Mouse (Mus musculus): ENCODE measurements around the gene Crcp. TPM values are rescaled to one million over a fixed set of nuclear protein-coding genes. Genes with fewer than 3 reads are reported as not detected.

Crcp gene
- total and polyA plus RNA-seq, 3 experiments = 42.3 to 63.2 (median 58.3) TPM

DNA sequence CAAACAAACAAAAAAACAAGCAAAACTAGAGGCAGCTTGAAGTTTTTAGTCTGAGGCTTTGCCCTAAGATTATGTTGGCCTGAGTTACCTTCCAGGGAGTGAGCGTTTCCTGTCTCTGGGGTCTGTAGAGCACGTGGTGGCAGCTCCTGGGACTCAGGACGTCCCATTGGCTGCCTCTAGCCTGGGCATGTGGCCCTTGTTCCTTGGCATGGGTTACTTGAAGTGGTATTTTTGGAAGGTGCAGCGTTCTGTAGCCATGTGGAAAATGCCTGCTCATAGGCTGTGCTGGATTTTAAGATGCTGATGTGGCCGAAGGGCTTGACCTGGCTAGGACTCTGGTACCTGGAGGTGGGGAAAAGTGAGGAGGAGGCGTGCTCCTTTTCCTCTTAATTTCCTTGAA, 47.3 kb downstream of the Crcp start:
- H3K27ac ChIP-seq (ENCODE audit: insufficient read depth, low read depth) = no peak overlapping the region
- H3K4me1 ChIP-seq (ENCODE audit: control insufficient read depth in 1 of 2, insufficient read depth in 2 of 2) = peaks cover 11 to 32% of the 10 kb centered on the region in 2 experiments; a peak in 3 of 4 replicates
- no peak for DNase-seq (ENCODE audit: extremely low read depth)
- dilution Hi-C loops (cut with MboI; ENCODE audit: extremely low pct_ligation_motif_present, extremely low pct_unique_long_range_greater_than_20kb, low sequenced_read_pairs) (no loop called here), in situ Hi-C loops (cut with MboI; ENCODE audit: low pct_ligation_motif_present, low pct_unique_long_range_greater_than_20kb, low sequenced_read_pairs) (no loop called here)
- H3K4me3 ChIP-seq (replicated peaks in 1 of 3; ENCODE audit: low read depth in 2 of 3, low read length in 2 of 3, poor library complexity in 1 of 3) = no peak overlapping the region
- peaks cover 9% of the 10 kb centered on the region; the same call in 1 of the 2 replicates for H3K79me2 ChIP-seq (replicated peaks; ENCODE audit: control insufficient read depth, extremely low read depth, insufficient read depth, poor library complexity, severe bottlenecking)
- no peak overlapping the region for H3K9ac ChIP-seq (ENCODE audit: insufficient read depth, low read depth)
- H3K9me3 ChIP-seq (replicated peaks; ENCODE audit: low read length) = peaks cover 2% of the 10 kb centered on the region
- TF ChIP-seq EP300 (IDR thresholded peaks at IDR 0.05; ENCODE audit: low read length) (no peak), JUN (IDR thresholded peaks at IDR 0.05; ENCODE audit: insufficient read depth, low read depth, low read length) (no peak), BHLHE40 (IDR thresholded peaks at IDR 0.05; ENCODE audit: low read depth, low read length) (no peak), MAX (IDR thresholded peaks at IDR 0.05; ENCODE audit: low read length) (no peak), ZKSCAN1 (IDR thresholded peaks at IDR 0.05; ENCODE audit: borderline replicate concordance, low read depth, low read length) (no peak), POLR2AphosphoS2 (IDR thresholded peaks at IDR 0.05; ENCODE audit: low read depth, low read length) (no peak)
- H3K36me3 ChIP-seq (replicated peaks in 1 of 2; ENCODE audit: control insufficient read depth in 1 of 2, insufficient read depth in 1 of 2, low read length in 1 of 2) = peaks cover 0 to 4% of the 10 kb centered on the region in 2 experiments
- H3K4me2 ChIP-seq (ENCODE audit: insufficient read depth, low read depth, poor library complexity, severe bottlenecking) = no peak overlapping the region
- H3K27me3 ChIP-seq (replicated peaks) = peaks cover 1% of the 10 kb centered on the region

DNA sequence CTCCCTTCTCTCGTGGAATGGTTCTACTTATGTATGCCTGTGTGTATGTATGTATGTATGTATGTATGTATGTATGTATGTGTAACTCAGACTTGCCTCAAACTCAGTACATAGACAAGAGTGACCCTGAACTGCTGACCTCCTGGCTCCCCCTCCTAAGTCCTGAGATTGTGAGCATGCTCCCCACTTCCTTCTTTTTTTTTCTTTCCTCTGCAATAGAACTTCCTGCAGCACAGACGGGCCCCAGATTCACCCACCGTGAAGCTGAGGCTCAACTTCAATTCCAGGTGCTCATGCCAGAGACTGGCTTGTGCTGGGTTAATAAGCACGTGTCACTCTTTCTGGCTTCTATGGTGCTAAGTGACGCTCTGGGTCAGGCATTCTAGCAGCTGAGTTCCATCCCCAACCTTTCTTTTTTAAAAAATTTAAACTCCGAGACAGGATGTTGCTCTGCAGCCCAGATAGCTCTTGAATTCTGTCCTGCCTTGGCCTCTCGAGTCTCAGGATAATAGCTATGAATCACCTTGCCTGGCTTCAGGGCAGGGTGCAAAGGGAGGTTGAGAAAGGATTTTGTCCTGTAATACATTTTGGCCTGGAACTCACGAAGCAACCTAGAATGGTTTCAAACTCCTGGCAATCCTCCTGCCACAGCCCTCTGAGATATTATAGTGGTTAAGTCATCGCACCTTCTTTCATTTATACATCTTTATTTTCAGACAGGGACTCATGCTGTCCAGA, 49.2 kb downstream of the Crcp start:
- no peak overlapping the region; the same call in 1 of the 2 replicates for H3K4me2 ChIP-seq (ENCODE audit: insufficient read depth, low read depth, poor library complexity, severe bottlenecking)
- H3K79me2 ChIP-seq (replicated peaks; ENCODE audit: control insufficient read depth, extremely low read depth, insufficient read depth, poor library complexity, severe bottlenecking) = peaks cover 13% of the 10 kb centered on the region
- H3K9ac ChIP-seq (ENCODE audit: insufficient read depth, low read depth) = no peak overlapping the region
- no peak overlapping the region for H3K4me3 ChIP-seq (replicated peaks in 1 of 3; ENCODE audit: low read depth in 2 of 3, low read length in 2 of 3, poor library complexity in 1 of 3)
- in situ Hi-C loops (cut with MboI; ENCODE audit: low pct_ligation_motif_present, low pct_unique_long_range_greater_than_20kb, low sequenced_read_pairs) (no loop called here), dilution Hi-C loops (cut with MboI; ENCODE audit: extremely low pct_ligation_motif_present, extremely low pct_unique_long_range_greater_than_20kb, low sequenced_read_pairs) (no loop called here)
- no peaks in the 10 kb centered on the region for H3K27me3 ChIP-seq (replicated peaks)
- no peak overlapping the region for H3K27ac ChIP-seq (ENCODE audit: insufficient read depth, low read depth)
- peak; percentile 77 for TF ChIP-seq ZNF384 (IDR thresholded peaks at IDR 0.05; ENCODE audit: low read depth, low read length)
- peak; percentile 66; the same call in 1 of the 2 replicates for TF ChIP-seq MYC (IDR thresholded peaks at IDR 0.05; ENCODE audit: low read depth, low read length)
- no peak for TF ChIP-seq KAT2A (IDR thresholded peaks at IDR 0.05; ENCODE audit: insufficient replicate concordance, low read length)
- 0 out of 2 replicates have a peak, but pooled peaks have one; percentile 23 for TF ChIP-seq MXI1 (IDR thresholded peaks at IDR 0.05; ENCODE audit: low read depth, low read length)
- TF ChIP-seq ELF1 (IDR thresholded peaks at IDR 0.05; ENCODE audit: low read depth, low read length) = 0 out of 2 replicates have a peak, but pooled peaks have one; percentile 24
- TF ChIP-seq POLR2AphosphoS2 (IDR thresholded peaks at IDR 0.05; ENCODE audit: low read depth, low read length) = no peak
- TF ChIP-seq MAX (IDR thresholded peaks at IDR 0.05; ENCODE audit: low read length) = peak; percentile 79
- TF ChIP-seq BHLHE40 (IDR thresholded peaks at IDR 0.05; ENCODE audit: low read depth, low read length) = peak; percentile 85
- no peak for TF ChIP-seq JUND (conservative IDR thresholded peaks at IDR 0.05; ENCODE audit: low read depth, low read length)
- TF ChIP-seq EP300 (IDR thresholded peaks at IDR 0.05; ENCODE audit: low read length) = peak; percentile 43; the same call in 1 of the 2 replicates
- DNase-seq (ENCODE audit: extremely low read depth) = no peak
- peaks cover 3 to 22% of the 10 kb centered on the region in 2 experiments for H3K36me3 ChIP-seq (replicated peaks in 1 of 2; ENCODE audit: control insufficient read depth in 1 of 2, insufficient read depth in 1 of 2, low read length in 1 of 2)
- peaks cover 5% of the 10 kb centered on the region for H3K9me3 ChIP-seq (replicated peaks; ENCODE audit: low read length)
- peaks cover 11 to 48% of the 10 kb centered on the region in 2 experiments; a peak in 3 of 4 replicates for H3K4me1 ChIP-seq (ENCODE audit: control insufficient read depth in 1 of 2, insufficient read depth in 2 of 2)

Data from CH12.LX (cell line).